Mouse (Mus musculus): ENCODE results near the gene Sorcs2.

The Sorcs2 gene

GRCm38 (mm10) chr5:36336252-36336651 lies 61.7 kb downstream of the Sorcs2 start:
- TF ChIP-seq CTCF (conservative IDR thresholded peaks at IDR 0.05; ENCODE audit: low read length) (no peak), NANOG (IDR thresholded peaks at IDR 0.05; ENCODE audit: borderline replicate concordance, low read length) (no peak), POU5F1 (IDR thresholded peaks at IDR 0.05; ENCODE audit: borderline replicate concordance, low read length) (no peak)
- Histone ChIP-seq H3K4me3 (replicated peaks; ENCODE audit: low read length) (no peak overlapping the region), H3K27me3 (ENCODE audit: insufficient read depth, low read length) (peaks cover 12% of the 10 kb centered on the region), H3K4me1 (replicated peaks; ENCODE audit: low read depth, low read length) (peaks cover 47% of the 10 kb centered on the region), H3K9me3 (ENCODE audit: low read length) (no peaks in the 10 kb centered on the region), H3K36me3 (ENCODE audit: insufficient read depth, low read length) (no peaks in the 10 kb centered on the region)

- Histone ChIP-seq H3K36me3 (ENCODE audit: insufficient read depth, low read length) (no peaks in the 10 kb centered on the region), H3K9me3 (ENCODE audit: low read length) (no peaks in the 10 kb centered on the region), H3K27me3 (ENCODE audit: insufficient read depth, low read length) (peaks cover 12% of the 10 kb centered on the region), H3K4me3 (replicated peaks; ENCODE audit: low read length) (no peak overlapping the region), H3K4me1 (replicated peaks; ENCODE audit: low read depth, low read length) (peaks cover 47% of the 10 kb centered on the region)
- TF ChIP-seq CTCF (conservative IDR thresholded peaks at IDR 0.05; ENCODE audit: low read length), result no peak
- no peak for TF ChIP-seq POU5F1 (IDR thresholded peaks at IDR 0.05; ENCODE audit: borderline replicate concordance, low read length)
- TF ChIP-seq NANOG (IDR thresholded peaks at IDR 0.05; ENCODE audit: borderline replicate concordance, low read length), result no peak
These were observed 62.3 kb downstream of the Sorcs2 start for GRCm38 (mm10) chr5:36335661-36336060.

DNA sequence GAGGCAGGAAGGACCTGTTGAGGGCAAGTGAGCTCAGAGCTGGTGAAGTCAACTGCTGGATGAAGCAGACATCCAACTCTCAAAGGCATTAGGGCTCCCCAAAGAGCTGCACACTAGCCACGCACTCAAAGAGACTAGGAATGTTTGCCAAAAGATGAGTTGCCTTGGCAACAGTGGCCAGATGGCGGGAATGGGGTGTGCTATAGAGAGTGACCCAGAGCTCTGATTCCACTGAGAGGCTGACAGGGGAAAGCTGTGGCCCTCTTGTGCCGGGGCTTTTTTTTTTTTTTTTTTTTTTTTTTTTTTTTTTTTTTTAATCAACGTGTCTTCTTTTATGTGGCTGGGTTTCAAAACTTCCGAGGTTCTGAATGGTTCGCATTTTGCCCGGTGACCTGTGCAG lies 63.7 kb downstream of the Sorcs2 start:
- no peak overlapping the region for H3K4me3 ChIP-seq (replicated peaks; ENCODE audit: low read length)
- H3K36me3 ChIP-seq (ENCODE audit: insufficient read depth, low read length), result no peaks in the 10 kb centered on the region
- TF ChIP-seq POU5F1 (IDR thresholded peaks at IDR 0.05; ENCODE audit: borderline replicate concordance, low read length) (no peak), CTCF (conservative IDR thresholded peaks at IDR 0.05; ENCODE audit: low read length) (no peak), NANOG (IDR thresholded peaks at IDR 0.05; ENCODE audit: borderline replicate concordance, low read length) (no peak)
- no peaks in the 10 kb centered on the region for H3K9me3 ChIP-seq (ENCODE audit: low read length)
- peaks cover 12% of the 10 kb centered on the region for H3K27me3 ChIP-seq (ENCODE audit: insufficient read depth, low read length)
- peaks cover 40% of the 10 kb centered on the region for H3K4me1 ChIP-seq (replicated peaks; ENCODE audit: low read depth, low read length)

DNA sequence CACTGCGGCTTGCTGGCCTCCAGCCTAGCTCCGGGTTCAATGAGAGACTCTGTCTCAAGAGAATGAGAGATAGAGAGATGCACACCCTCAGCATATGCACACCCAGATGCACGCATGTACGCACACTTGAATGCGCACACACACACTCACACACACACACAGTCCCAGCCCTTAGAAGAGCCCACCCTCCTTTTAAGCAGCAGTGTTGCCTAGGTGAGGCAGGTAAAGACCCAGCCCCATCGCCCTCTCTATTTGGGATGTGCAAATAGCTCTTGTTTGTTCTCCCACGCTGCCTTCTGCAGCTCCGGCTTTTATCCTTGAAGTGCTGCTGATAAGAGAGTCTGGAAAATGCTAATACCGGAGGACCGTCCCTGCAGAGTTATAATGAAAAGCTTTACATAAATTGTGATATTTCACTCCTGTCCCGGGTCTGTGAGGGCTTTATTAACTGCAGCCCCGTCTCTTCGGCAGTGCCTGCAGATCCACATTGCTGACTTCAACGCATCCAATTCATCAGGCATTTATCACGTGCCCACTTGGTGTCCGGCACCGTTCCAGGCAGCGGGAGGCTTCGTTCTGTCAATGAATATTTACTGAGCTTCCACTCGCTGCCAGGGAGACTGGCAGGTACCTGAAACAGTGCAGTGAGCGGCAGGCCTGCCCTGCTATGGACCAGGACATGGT lies 67.3 kb downstream of the Sorcs2 start:
- Histone ChIP-seq H3K27me3 (ENCODE audit: insufficient read depth, low read length) (peaks cover 4% of the 10 kb centered on the region; the same call in 1 of the 2 replicates), H3K36me3 (ENCODE audit: insufficient read depth, low read length) (no peaks in the 10 kb centered on the region), H3K9me3 (ENCODE audit: low read length) (no peaks in the 10 kb centered on the region), H3K4me3 (replicated peaks; ENCODE audit: low read length) (no peak overlapping the region), H3K4me1 (replicated peaks; ENCODE audit: low read depth, low read length) (peaks cover 33% of the 10 kb centered on the region)
- TF ChIP-seq NANOG (IDR thresholded peaks at IDR 0.05; ENCODE audit: borderline replicate concordance, low read length) (no peak), CTCF (conservative IDR thresholded peaks at IDR 0.05; ENCODE audit: low read length) (no peak), POU5F1 (IDR thresholded peaks at IDR 0.05; ENCODE audit: borderline replicate concordance, low read length) (no peak)

- no peaks in the 10 kb centered on the region for H3K9me3 ChIP-seq (ENCODE audit: low read length)
- H3K4me1 ChIP-seq (replicated peaks; ENCODE audit: low read depth, low read length), result peaks cover 14% of the 10 kb centered on the region
- no peak overlapping the region for H3K4me3 ChIP-seq (replicated peaks; ENCODE audit: low read length)
- no peaks in the 10 kb centered on the region for H3K36me3 ChIP-seq (ENCODE audit: insufficient read depth, low read length)
- TF ChIP-seq CTCF (conservative IDR thresholded peaks at IDR 0.05; ENCODE audit: low read length) (no peak), POU5F1 (IDR thresholded peaks at IDR 0.05; ENCODE audit: borderline replicate concordance, low read length) (no peak), NANOG (IDR thresholded peaks at IDR 0.05; ENCODE audit: borderline replicate concordance, low read length) (no peak)
- no peaks in the 10 kb centered on the region for H3K27me3 ChIP-seq (ENCODE audit: insufficient read depth, low read length)
These were observed 71.6 kb downstream of the Sorcs2 start for GRCm38 (mm10) chr5:36326057-36327010.

DNA sequence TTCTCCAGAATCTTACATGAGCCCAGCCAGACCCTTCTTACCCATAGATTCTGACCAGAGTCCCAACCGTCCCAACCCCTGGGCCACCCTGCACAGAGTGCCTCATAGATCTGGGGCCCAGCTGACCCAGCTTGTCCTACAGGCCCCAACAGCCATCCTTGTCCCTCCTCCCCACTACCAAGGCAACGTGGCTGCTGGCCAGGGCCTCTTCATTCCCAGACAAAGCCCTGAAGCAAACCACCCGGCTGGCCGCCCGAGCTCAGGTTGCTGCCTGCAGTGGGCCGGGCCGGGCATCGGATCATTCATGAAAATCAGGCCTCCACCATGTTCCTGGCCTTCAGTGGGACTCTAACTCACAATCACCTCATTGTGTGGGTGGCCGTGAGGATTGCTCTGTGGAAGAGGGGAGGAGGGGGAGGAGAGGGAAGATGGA lies 73.8 kb downstream of the Sorcs2 start:
- H3K4me1 ChIP-seq (replicated peaks; ENCODE audit: low read depth, low read length), result peaks cover 29% of the 10 kb centered on the region
- no peaks in the 10 kb centered on the region for H3K9me3 ChIP-seq (ENCODE audit: low read length)
- no peaks in the 10 kb centered on the region for H3K27me3 ChIP-seq (ENCODE audit: insufficient read depth, low read length)
- H3K36me3 ChIP-seq (ENCODE audit: insufficient read depth, low read length), result no peaks in the 10 kb centered on the region
- no peak overlapping the region for H3K4me3 ChIP-seq (replicated peaks; ENCODE audit: low read length)
- no peak for TF ChIP-seq CTCF (conservative IDR thresholded peaks at IDR 0.05; ENCODE audit: low read length)
- no peak for TF ChIP-seq NANOG (IDR thresholded peaks at IDR 0.05; ENCODE audit: borderline replicate concordance, low read length)

GRCm38 (mm10) chr5:36323526-36323925 lies 74.4 kb downstream of the Sorcs2 start:
- Histone ChIP-seq H3K4me1 (replicated peaks; ENCODE audit: low read depth, low read length) (peaks cover 29% of the 10 kb centered on the region), H3K9me3 (ENCODE audit: low read length) (no peaks in the 10 kb centered on the region), H3K4me3 (replicated peaks; ENCODE audit: low read length) (no peak overlapping the region), H3K36me3 (ENCODE audit: insufficient read depth, low read length) (no peaks in the 10 kb centered on the region), H3K27me3 (ENCODE audit: insufficient read depth, low read length) (no peaks in the 10 kb centered on the region)
- no peak for TF ChIP-seq NANOG (IDR thresholded peaks at IDR 0.05; ENCODE audit: borderline replicate concordance, low read length)
- TF ChIP-seq CTCF (conservative IDR thresholded peaks at IDR 0.05; ENCODE audit: low read length), result peak; percentile 75

- Histone ChIP-seq H3K36me3 (ENCODE audit: insufficient read depth, low read length) (no peaks in the 10 kb centered on the region), H3K9me3 (ENCODE audit: low read length) (no peaks in the 10 kb centered on the region), H3K4me1 (replicated peaks; ENCODE audit: low read depth, low read length) (peaks cover 29% of the 10 kb centered on the region), H3K27me3 (ENCODE audit: insufficient read depth, low read length) (no peaks in the 10 kb centered on the region), H3K4me3 (replicated peaks; ENCODE audit: low read length) (no peak overlapping the region)
- TF ChIP-seq NANOG (IDR thresholded peaks at IDR 0.05; ENCODE audit: borderline replicate concordance, low read length), result no peak
- TF ChIP-seq POU5F1 (IDR thresholded peaks at IDR 0.05; ENCODE audit: borderline replicate concordance, low read length), result no peak
- TF ChIP-seq CTCF (conservative IDR thresholded peaks at IDR 0.05; ENCODE audit: low read length), result no peak
These were observed 76.4 kb downstream of the Sorcs2 start for GRCm38 (mm10) chr5:36321581-36321980.
